Mouse (Mus musculus) adrenal gland, adult (tissue): ENCODE data around the gene Aldh3a2.
"Not testable (repeated sequence)": the region's sequence is repeated elsewhere in the genome, so short reads cannot be mapped to it uniquely, and the experiment has no call there.

Experiments used
- DNase-seq, 2 experiments: peaks; one replicate each; pipeline ENCODE4 v3.0.0; 2022 to 2023; ENCODE audit warnings: low spot score in 1 of 2; ENCODE audit not compliant: inconsistent age in 2 of 2

Gene Aldh3a2

GRCm38 (mm10) chr11:61220156-61220881, 46.9 kb downstream of the Aldh3a2 start:
- DNase-seq: peak in 1 of 2 experiments; percentile 40

GRCm38 (mm10) chr11:61215936-61216335, 51.3 kb downstream of the Aldh3a2 start:
- DNase-seq: no peak

- peak in 1 of 2 experiments; percentile 52 for DNase-seq
Observed at GRCm38 (mm10) chr11:61212102-61212501, 55.2 kb downstream of the Aldh3a2 start.

- DNase-seq: no peak
Observed at GRCm38 (mm10) chr11:61208316-61208715, 58.9 kb downstream of the Aldh3a2 start.

GRCm38 (mm10) chr11:61207487-61208246, 59.6 kb downstream of the Aldh3a2 start, which contains the start of gene Aldh3a1:
TSS of gene Aldh3a1 (plus strand) at chr11:61207537.
- DNase-seq: no peak

GRCm38 (mm10) chr11:61206136-61206535, 61.1 kb downstream of the Aldh3a2 start:
- peak in 1 of 2 experiments; percentile 80 for DNase-seq

- DNase-seq: no peak
Observed at GRCm38 (mm10) chr11:61205167-61205950, 61.9 kb downstream of the Aldh3a2 start.

GRCm38 (mm10) chr11:61202810-61203209, 64.5 kb downstream of the Aldh3a2 start:
- no peak for DNase-seq

GRCm38 (mm10) chr11:61202186-61202585, 65.1 kb downstream of the Aldh3a2 start:
- no peak for DNase-seq

GRCm38 (mm10) chr11:61199620-61200362, 67.5 kb downstream of the Aldh3a2 start:
- no peak for DNase-seq

GRCm38 (mm10) chr11:61197935-61198334, 69.3 kb downstream of the Aldh3a2 start:
- DNase-seq: peak in 1 of 2 experiments; percentile 33

- no peak for DNase-seq
Observed at GRCm38 (mm10) chr11:61196616-61197353, 70.5 kb downstream of the Aldh3a2 start.

GRCm38 (mm10) chr11:61193392-61193791, 73.9 kb downstream of the Aldh3a2 start:
- peak; percentile 75 to 92 for DNase-seq

- DNase-seq: no peak
Observed at GRCm38 (mm10) chr11:61192779-61193178, 74.5 kb downstream of the Aldh3a2 start.

GRCm38 (mm10) chr11:61192123-61192522, 75.1 kb downstream of the Aldh3a2 start:
- DNase-seq: not testable (repeated sequence)

GRCm38 (mm10) chr11:61190776-61191175, 76.5 kb downstream of the Aldh3a2 start:
- DNase-seq: no peak

- no peak for DNase-seq
Observed at GRCm38 (mm10) chr11:61183820-61184219, 83.4 kb downstream of the Aldh3a2 start.

- no peak for DNase-seq
Observed at GRCm38 (mm10) chr11:61181624-61182023, 85.6 kb downstream of the Aldh3a2 start.

GRCm38 (mm10) chr11:61180361-61180760, 86.9 kb downstream of the Aldh3a2 start:
- DNase-seq: no peak

GRCm38 (mm10) chr11:61176321-61176720, 90.9 kb downstream of the Aldh3a2 start:
- no peak for DNase-seq
